Mouse (Mus musculus) heart, embryonic 11.5 days (tissue): ENCODE measurements around the gene Chil1. TPM values are rescaled to one million over a fixed set of nuclear protein-coding genes. Genes with fewer than 3 reads are reported as not detected.

Experiments used
- ATAC-seq: fragments of 200-750 bp; cut with Nextera tagmentation; replicated peaks from 2 replicates; pipeline ENCODE4 v1.8.0; 2017; ENCODE audit warnings: moderate library complexity; ENCODE audit not compliant: insufficient number of reproducible peaks, low FRiP score, low TSS enrichment
- H3K27ac ChIP-seq: fragments of 300-500 bp; sonication (generic); 2 replicates; pipeline ENCODE4 v1.5.1; 2014; ENCODE audit warnings: mild to moderate bottlenecking, low read depth, low read length
- H3K27me3 ChIP-seq: fragments of 300-500 bp; sonication (generic); 2 replicates; pipeline ENCODE4 v1.6.1; 2014; ENCODE audit warnings: mild to moderate bottlenecking, low read length, mixed read lengths; ENCODE audit not compliant: control insufficient read depth, insufficient read depth
- H3K36me3 ChIP-seq: fragments of 300-500 bp; sonication (generic); 2 replicates; pipeline ENCODE4 v1.6.1; 2014; ENCODE audit warnings: mild to moderate bottlenecking, low read length, moderate library complexity, mixed read lengths; ENCODE audit not compliant: control insufficient read depth, insufficient read depth
- H3K4me1 ChIP-seq: fragments of 300-500 bp; sonication (generic); 2 replicates; pipeline ENCODE4 v1.6.1; 2014; ENCODE audit warnings: low read length; ENCODE audit not compliant: control insufficient read depth, insufficient read depth
- H3K4me2 ChIP-seq: fragments of 300-500 bp; sonication (generic); 2 replicates; pipeline ENCODE4 v1.6.1; 2014; ENCODE audit warnings: mild to moderate bottlenecking, moderate library complexity
- H3K4me3 ChIP-seq: fragments of 300-500 bp; sonication (generic); 2 replicates; pipeline ENCODE4 v1.5.1; 2014; ENCODE audit warnings: low read depth, low read length
- H3K9ac ChIP-seq: fragments of 300-500 bp; sonication (generic); 2 replicates; pipeline ENCODE4 v1.6.1; 2014; ENCODE audit warnings: mild to moderate bottlenecking, low read depth, low read length, moderate library complexity
- H3K9me3 ChIP-seq: fragments of 300-500 bp; sonication (generic); replicated peaks from 2 replicates; pipeline ENCODE4 v1.6.1; 2016; ENCODE audit warnings: low read length; ENCODE audit not compliant: control insufficient read depth
- WGBS: fragments of 180-500 bp; shearing (Covaris S2); extraction: QIAGEN DNeasy Blood & Tissue Kit; methylation state at CpG from one replicate; pipeline ENCODE4 v1.1.7; 2014; ENCODE audit not compliant: insufficient replicate concordance; 5-methylcytosine and 5-hydroxymethylcytosine counted together
- polyA plus RNA-seq: library from polyadenylated mRNA; unstranded; fragments of >200 nt; fragmentation: Nextera tagmentation; extraction: Ambion mirVana; gene quantifications from 2 replicates; pipeline ENCODE4 v1.2.1, GENCODE M21; 2014

Gene Chil1
- polyA plus RNA-seq, 1 experiment from 2014 or later: 1.9 TPM

GRCm38 (mm10) chr1:134164454-134164853, 17.5 kb upstream of the Chil1 start:
- Histone ChIP-seq H3K9me3 (no peaks in the 10 kb centered on the region), H3K4me2 (no peak overlapping the region), H3K4me3 (no peak overlapping the region), H3K4me1 (peaks cover 3% of the 10 kb centered on the region; the same call in 1 of the 2 replicates), H3K36me3 (no peaks in the 10 kb centered on the region), H3K9ac (no peak overlapping the region), H3K27ac (no peak overlapping the region), H3K27me3 (no peaks in the 10 kb centered on the region)
- no peak for ATAC-seq
- 60% methylated on average over 4 of the region's 4 CpGs for WGBS

GRCm38 (mm10) chr1:134166547-134166946, 15.4 kb upstream of the Chil1 start:
- no peak overlapping the region for H3K4me2 ChIP-seq
- ATAC-seq: no peak
- H3K4me1 ChIP-seq: peaks cover 3% of the 10 kb centered on the region; the same call in 1 of the 2 replicates
- no peak overlapping the region for H3K4me3 ChIP-seq
- no peak overlapping the region for H3K27ac ChIP-seq
- H3K9ac ChIP-seq: no peak overlapping the region
- 86% methylated on average over 3 of the region's 3 CpGs for WGBS
- no peaks in the 10 kb centered on the region for H3K9me3 ChIP-seq
- no peaks in the 10 kb centered on the region for H3K36me3 ChIP-seq
- H3K27me3 ChIP-seq: no peaks in the 10 kb centered on the region

- ATAC-seq: no peak
- H3K27ac ChIP-seq: no peak overlapping the region
- no peaks in the 10 kb centered on the region for H3K36me3 ChIP-seq
- H3K27me3 ChIP-seq: no peaks in the 10 kb centered on the region
- no peak overlapping the region for H3K9ac ChIP-seq
- H3K4me3 ChIP-seq: no peak overlapping the region
- H3K9me3 ChIP-seq: no peaks in the 10 kb centered on the region
- 35% methylated on average over 14 of the region's 14 CpGs for WGBS
- H3K4me1 ChIP-seq: peaks cover 3% of the 10 kb centered on the region; the same call in 1 of the 2 replicates
- H3K4me2 ChIP-seq: peak overlapping the region; percentile 4; the same call in 1 of the 2 replicates
Observed at GRCm38 (mm10) chr1:134167416-134168305, 14.3 kb upstream of the Chil1 start.

- ATAC-seq: no peak
- 48% methylated on average over 3 of the region's 3 CpGs for WGBS
- no peak overlapping the region for H3K4me2 ChIP-seq
Observed at GRCm38 (mm10) chr1:134168567-134168966, 13.4 kb upstream of the Chil1 start.

GRCm38 (mm10) chr1:134168985-134169697, 12.8 kb upstream of the Chil1 start:
- no peaks in the 10 kb centered on the region for H3K27me3 ChIP-seq
- no peak for ATAC-seq
- 86% methylated on average over 8 of the region's 8 CpGs for WGBS

More at GRCm38 (mm10) chr1:134168567-134168966, 13.4 kb upstream of the Chil1 start:
- Histone ChIP-seq H3K9ac (no peak overlapping the region), H3K9me3 (no peaks in the 10 kb centered on the region), H3K36me3 (no peaks in the 10 kb centered on the region), H3K27me3 (no peaks in the 10 kb centered on the region), H3K4me1 (peaks cover 3% of the 10 kb centered on the region; the same call in 1 of the 2 replicates), H3K4me3 (no peak overlapping the region), H3K27ac (no peak overlapping the region)

GRCm38 (mm10) chr1:134173081-134173480, 8.9 kb upstream of the Chil1 start:
- ATAC-seq: no peak
- H3K27ac ChIP-seq: no peak overlapping the region
- H3K36me3 ChIP-seq: no peaks in the 10 kb centered on the region
- H3K4me3 ChIP-seq: no peak overlapping the region
- no peak overlapping the region for H3K9ac ChIP-seq
- no peaks in the 10 kb centered on the region for H3K4me1 ChIP-seq
- no peaks in the 10 kb centered on the region for H3K27me3 ChIP-seq
- WGBS: 67% methylated on average over 7 of the region's 7 CpGs
- H3K4me2 ChIP-seq: no peak overlapping the region
- no peaks in the 10 kb centered on the region for H3K9me3 ChIP-seq

More at GRCm38 (mm10) chr1:134168985-134169697, 12.8 kb upstream of the Chil1 start:
- Histone ChIP-seq H3K36me3 (no peaks in the 10 kb centered on the region), H3K4me2 (no peak overlapping the region), H3K9me3 (no peaks in the 10 kb centered on the region), H3K9ac (no peak overlapping the region), H3K4me3 (no peak overlapping the region), H3K27ac (no peak overlapping the region), H3K4me1 (peaks cover 3% of the 10 kb centered on the region; the same call in 1 of the 2 replicates)

GRCm38 (mm10) chr1:134177976-134178375, 4.0 kb upstream of the Chil1 start:
- Histone ChIP-seq H3K27me3 (no peaks in the 10 kb centered on the region), H3K4me2 (no peak overlapping the region), H3K4me3 (no peak overlapping the region), H3K9me3 (no peaks in the 10 kb centered on the region), H3K27ac (no peak overlapping the region), H3K4me1 (peaks cover 4% of the 10 kb centered on the region; the same call in 1 of the 2 replicates), H3K36me3 (no peaks in the 10 kb centered on the region), H3K9ac (no peak overlapping the region)
- ATAC-seq: no peak
- WGBS: 81% methylated on average over 5 of the region's 5 CpGs

GRCm38 (mm10) chr1:134184089-134184488, 2.1 kb downstream of the Chil1 start:
- WGBS: 79% methylated on average over 4 of the region's 4 CpGs
- ATAC-seq: no peak

More at GRCm38 (mm10) chr1:134184089-134184488, 2.1 kb downstream of the Chil1 start:
- no peak overlapping the region for H3K4me2 ChIP-seq
- no peak overlapping the region for H3K27ac ChIP-seq
- H3K4me1 ChIP-seq: peaks cover 7% of the 10 kb centered on the region
- no peaks in the 10 kb centered on the region for H3K9me3 ChIP-seq
- H3K27me3 ChIP-seq: no peaks in the 10 kb centered on the region
- H3K4me3 ChIP-seq: no peak overlapping the region
- no peaks in the 10 kb centered on the region for H3K36me3 ChIP-seq
- H3K9ac ChIP-seq: no peak overlapping the region
